Mouse (Mus musculus): ENCODE data around the gene Tmprss11b.
"Not testable (repeated sequence)": the region's sequence is repeated elsewhere in the genome, so short reads cannot be mapped to it uniquely, and the experiment has no call there.

Tmprss11b gene

DNA sequence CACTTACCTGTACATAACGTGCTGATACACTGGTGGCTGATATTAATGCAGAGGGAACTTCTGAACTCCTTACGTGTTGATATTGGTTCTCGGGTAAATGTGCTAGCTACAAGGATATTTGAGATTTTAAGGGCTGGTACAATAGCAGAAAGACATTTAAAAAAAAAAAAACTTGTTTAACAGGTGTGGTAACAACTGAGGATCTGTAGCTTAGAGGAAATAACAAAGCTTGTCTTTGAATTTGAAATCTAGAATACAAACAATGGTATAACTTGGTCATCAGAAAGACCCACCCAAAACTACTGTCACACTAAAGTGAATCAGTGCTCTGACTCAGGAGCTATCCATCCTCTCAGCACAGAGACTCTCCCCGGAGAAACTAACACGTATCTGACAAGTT, at the start of gene Tmprss11b:
Gene Tmprss11b, minus strand, starts transcription at position 101 of the 400 bp plus-strand sequence.
- in situ Hi-C loops (cut with MboI, MseI), result no loop called here

DNA sequence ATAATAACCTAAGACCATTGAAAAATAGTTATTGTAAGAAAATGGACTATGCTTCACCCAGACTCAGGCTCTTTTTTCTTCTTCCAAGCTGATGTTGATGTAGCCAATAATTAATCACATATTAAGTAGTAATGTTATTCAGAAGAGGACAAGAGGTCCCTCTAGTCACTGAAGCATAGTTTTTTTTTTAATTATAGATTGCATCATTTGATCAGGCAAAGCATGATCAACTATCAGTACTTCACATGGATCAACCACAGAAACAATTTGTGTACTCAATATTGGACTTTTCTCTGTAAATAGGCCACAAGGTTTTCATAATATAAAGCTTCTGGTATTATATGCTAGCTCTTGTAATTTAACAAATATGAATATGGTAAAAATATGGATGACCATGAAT, 48.9 kb upstream of the Tmprss11b start:
- in situ Hi-C loops (cut with MboI, MseI), result no loop called here

GRCm38 (mm10) chr5:86722820-86723460, 46.8 kb upstream of the Tmprss11b start:
- in situ Hi-C loops (cut with MboI, MseI), result no loop called here

DNA sequence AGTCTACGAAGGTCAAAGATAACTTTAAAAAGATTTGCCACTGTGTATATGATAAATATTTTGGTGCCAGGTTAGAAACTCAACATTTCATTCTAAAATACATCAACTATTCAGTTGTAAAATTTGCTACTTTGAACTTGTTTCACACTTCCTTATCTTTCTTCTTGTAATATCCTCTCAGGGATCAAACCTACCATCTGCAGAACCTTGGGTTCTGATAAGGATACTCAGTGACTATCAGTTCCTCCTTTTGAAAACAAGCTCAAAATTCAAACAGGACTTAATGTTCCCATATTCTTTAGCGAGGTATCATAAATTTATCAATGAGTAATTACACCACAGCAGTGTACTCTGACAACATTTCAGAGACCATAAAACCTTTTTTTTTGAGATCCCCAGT, 38.8 kb upstream of the Tmprss11b start:
- in situ Hi-C loops (cut with MboI, MseI), result no loop called here

DNA sequence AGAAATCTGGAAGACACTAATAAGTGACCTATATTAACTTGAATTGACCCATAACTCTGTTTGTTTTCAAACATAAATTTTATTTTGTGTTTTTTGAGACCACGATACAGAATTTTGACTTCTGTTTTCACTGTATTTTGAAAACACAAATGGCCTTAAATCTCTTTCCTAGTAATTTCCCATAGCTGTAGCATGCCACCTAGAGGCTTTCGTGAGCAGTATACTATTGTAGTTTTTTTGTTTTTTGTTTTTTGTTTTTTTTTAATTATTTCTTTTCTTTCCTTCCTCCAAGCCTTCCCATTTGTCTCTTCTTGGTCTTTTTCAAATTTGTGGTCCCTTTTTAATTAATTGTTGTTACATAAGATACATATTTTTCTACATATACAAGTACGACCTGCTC, 28.8 kb upstream of the Tmprss11b start:
- in situ Hi-C loops (cut with MboI, MseI), result no loop called here

DNA sequence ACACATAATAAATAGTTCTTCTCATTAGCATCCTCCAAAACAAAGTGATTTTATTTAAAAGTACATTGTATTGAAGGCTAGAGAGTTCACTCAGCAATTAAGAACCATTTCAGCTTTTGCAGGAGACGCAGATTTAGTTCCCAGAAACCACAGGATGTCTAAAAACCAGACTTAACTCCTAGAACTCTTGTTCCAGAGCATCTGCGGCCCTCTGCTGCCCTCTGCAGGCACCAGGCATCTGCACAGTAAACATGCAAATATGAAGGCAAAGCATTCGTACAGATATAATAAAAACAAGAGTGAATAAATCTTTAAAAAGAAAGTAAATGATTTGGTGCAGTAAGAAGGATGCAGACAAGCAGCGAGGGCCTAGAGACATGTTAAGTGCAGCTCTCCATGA, 8.5 kb upstream of the Tmprss11b start:
- in situ Hi-C loops (cut with MboI, MseI), result no loop called here

- in situ Hi-C loops (cut with MboI, MseI), result not testable (repeated sequence)
Observed at GRCm38 (mm10) chr5:86649185-86649584, 27.0 kb downstream of the Tmprss11b start.

- in situ Hi-C loops (cut with MboI, MseI), result no loop called here
Observed at GRCm38 (mm10) chr5:86640795-86641194, 35.4 kb downstream of the Tmprss11b start.

GRCm38 (mm10) chr5:86632324-86632723, 43.8 kb downstream of the Tmprss11b start, which contains the start of gene Tmprss11f:
Tmprss11f (minus strand) TSS chr5:86632424.
- in situ Hi-C loops (cut with MboI, MseI), result no loop called here

GRCm38 (mm10) chr5:86630700-86631099, 45.5 kb downstream of the Tmprss11b start:
- in situ Hi-C loops (cut with MboI, MseI), result no loop called here

DNA sequence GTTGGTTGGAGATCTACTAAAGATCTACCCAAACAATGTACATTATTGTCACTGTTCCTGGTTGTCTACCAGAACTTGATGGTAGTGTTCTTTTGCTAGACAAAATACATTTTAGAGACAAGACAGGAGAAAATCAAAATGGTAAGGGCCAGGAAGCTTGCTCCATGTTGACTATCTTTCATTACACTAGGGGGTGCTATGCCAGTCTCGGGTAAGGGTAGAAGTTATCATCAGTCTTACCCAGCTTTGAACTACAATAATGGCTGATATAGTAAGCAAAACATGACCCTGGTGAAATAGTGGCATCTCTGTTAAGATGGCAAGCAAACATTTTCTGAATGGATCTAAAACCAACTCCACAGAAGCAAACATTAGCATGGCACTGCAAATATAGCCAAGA, 54.4 kb downstream of the Tmprss11b start:
- in situ Hi-C loops (cut with MboI, MseI), result no loop called here

All from regulatory T cell (primary cell).